Mouse (Mus musculus) kidney, postnatal 0 days (tissue): ENCODE results near the gene Pole4. TPM values are rescaled to one million over a fixed set of nuclear protein-coding genes. Genes with fewer than 3 reads are reported as not detected.

Experiments used
- ATAC-seq: fragments of 200-750 bp; cut with Nextera tagmentation; replicated peaks from 2 replicates; pipeline ENCODE4 v1.8.0; 2017; ENCODE audit warnings: low read depth, moderate number of reproducible peaks, moderate TSS enrichment, moderate library complexity; ENCODE audit not compliant: low FRiP score
- DNase-seq: peaks from one replicate; pipeline ENCODE4 v3.0.0-alpha.2; 2016; ENCODE audit warnings: low spot score
- H3K27ac ChIP-seq: fragments of 300-500 bp; sonication (generic); 2 replicates; pipeline ENCODE4 v1.5.1; 2014; ENCODE audit warnings: mild to moderate bottlenecking
- H3K27me3 ChIP-seq: fragments of 300-500 bp; sonication (generic); 2 replicates; pipeline ENCODE4 v1.6.1; 2014; ENCODE audit warnings: low read length, mixed read lengths; ENCODE audit not compliant: insufficient read depth
- H3K36me3 ChIP-seq: fragments of 300-500 bp; sonication (generic); 2 replicates; pipeline ENCODE4 v1.6.1; 2014; ENCODE audit warnings: low read length, mixed read lengths; ENCODE audit not compliant: insufficient read depth
- H3K4me1 ChIP-seq: fragments of 300-500 bp; sonication (generic); replicated peaks from 2 replicates; pipeline ENCODE4 v1.6.1; 2014; ENCODE audit warnings: antibody characterized with exemption, low read length, mixed read lengths; ENCODE audit not compliant: insufficient read depth
- H3K4me2 ChIP-seq: fragments of 300-500 bp; sonication (generic); 2 replicates; pipeline ENCODE4 v1.6.1; 2014; ENCODE audit warnings: mild to moderate bottlenecking, low read length, moderate library complexity, mixed read lengths
- H3K4me3 ChIP-seq: fragments of 300-500 bp; sonication (generic); replicated peaks from 2 replicates; pipeline ENCODE4 v1.5.1; 2014; ENCODE audit warnings: low read depth, low read length
- H3K9ac ChIP-seq: fragments of 300-500 bp; sonication (generic); 2 replicates; pipeline ENCODE4 v1.6.1; 2014; ENCODE audit warnings: low read depth, low read length
- H3K9me3 ChIP-seq: fragments of 300-500 bp; sonication (generic); replicated peaks from 2 replicates; pipeline ENCODE4 v1.6.1; 2016; ENCODE audit warnings: low read length, inconsistent platforms, mixed read lengths
- CTCF ChIP-seq: IDR thresholded peaks from 2 replicates; pipeline ENCODE4 v1.5.1; 2016; ENCODE audit warnings: antibody characterized with exemption, low read depth, mild to moderate bottlenecking, moderate library complexity
- WGBS: fragments of 180-500 bp; shearing (Covaris S2); extraction: QIAGEN DNeasy Blood & Tissue Kit; methylation state at CpG from one replicate; pipeline ENCODE4 v1.1.7; 2014; 5-methylcytosine and 5-hydroxymethylcytosine counted together
- polyA plus RNA-seq: library from polyadenylated mRNA; unstranded; fragments of >200 nt; fragmentation: Nextera tagmentation; extraction: Ambion mirVana; gene quantifications from 2 replicates; pipeline ENCODE4 v1.2.1, GENCODE M21; 2015

Pole4 gene
- polyA plus RNA-seq, 1 experiment from 2014 or later: 123 TPM

- H3K4me1 ChIP-seq: no peaks in the 10 kb centered on the region
- no peaks in the 10 kb centered on the region for H3K9me3 ChIP-seq
- no peaks in the 10 kb centered on the region for H3K36me3 ChIP-seq
- no peak overlapping the region for H3K9ac ChIP-seq
- no peak for TF ChIP-seq CTCF
- H3K4me2 ChIP-seq: no peak overlapping the region
- no peak overlapping the region for H3K4me3 ChIP-seq
- no peak for ATAC-seq
- WGBS: 87% methylated on average over 10 of the region's 10 CpGs
- no peak overlapping the region for H3K27ac ChIP-seq
- H3K27me3 ChIP-seq: no peaks in the 10 kb centered on the region
- no peak for DNase-seq
These were observed 2.1 kb upstream of the Pole4 start for GRCm38 (mm10) chr6:82707241-82707640.

DNA sequence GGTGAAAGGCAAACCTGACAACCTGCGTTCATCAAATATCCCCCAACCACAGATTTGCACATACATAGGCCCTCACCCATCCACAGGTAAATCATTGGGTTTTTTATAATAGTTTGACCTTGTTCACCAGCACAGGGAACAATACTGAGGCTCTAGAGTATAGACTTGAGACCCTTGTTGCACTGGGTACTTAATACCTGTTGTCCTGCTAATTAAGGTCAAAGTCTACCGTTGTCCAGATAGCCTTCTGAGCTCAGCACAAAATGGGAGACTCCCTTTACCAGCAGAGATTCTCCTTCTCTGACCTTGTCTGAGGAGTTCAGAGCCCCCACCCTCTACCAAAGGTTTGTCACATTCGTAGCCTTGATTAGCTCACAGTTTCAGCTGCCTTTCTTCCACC lies 1.5 kb downstream of the Pole4 start:
- WGBS: 90% methylated on average over 3 of the region's 3 CpGs
- H3K4me3 ChIP-seq: no peak overlapping the region
- no peak overlapping the region for H3K4me2 ChIP-seq
- H3K27me3 ChIP-seq: no peaks in the 10 kb centered on the region
- H3K36me3 ChIP-seq: no peaks in the 10 kb centered on the region
- no peak for DNase-seq
- no peak overlapping the region for H3K27ac ChIP-seq
- TF ChIP-seq CTCF: no peak
- no peak overlapping the region for H3K9ac ChIP-seq
- no peaks in the 10 kb centered on the region for H3K9me3 ChIP-seq
- no peaks in the 10 kb centered on the region for H3K4me1 ChIP-seq
- ATAC-seq: no peak

DNA sequence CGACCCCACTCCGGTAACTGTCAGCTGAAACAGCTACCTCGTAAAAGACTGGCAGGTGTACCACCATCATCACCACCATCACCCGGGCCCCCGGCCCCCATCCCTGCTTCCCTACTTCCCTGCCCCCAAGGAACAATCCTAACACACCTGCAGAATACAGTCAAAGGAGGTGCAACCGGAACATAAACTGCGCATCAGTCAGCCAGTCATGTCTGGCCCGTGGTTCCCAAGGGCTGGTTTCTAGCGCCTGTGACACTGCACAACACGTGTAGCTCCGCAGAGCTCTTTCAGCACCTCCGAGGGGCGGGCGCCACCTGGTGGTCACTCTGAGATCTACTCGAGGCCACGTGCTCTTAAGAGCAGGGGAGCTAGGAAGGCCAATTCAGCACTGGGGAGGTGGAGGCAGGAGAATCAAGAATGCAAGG lies 2.6 kb downstream of the Pole4 start:
- Histone ChIP-seq H3K4me2 (no peak overlapping the region), H3K27ac (no peak overlapping the region), H3K9ac (no peak overlapping the region), H3K4me1 (no peaks in the 10 kb centered on the region), H3K9me3 (no peaks in the 10 kb centered on the region), H3K27me3 (no peaks in the 10 kb centered on the region), H3K4me3 (no peak overlapping the region), H3K36me3 (no peaks in the 10 kb centered on the region)
- 25% methylated on average over 16 of the region's 16 CpGs for WGBS
- TF ChIP-seq CTCF: peak; percentile 98
- ATAC-seq (peak; percentile 81), DNase-seq (peak; percentile 88)

DNA sequence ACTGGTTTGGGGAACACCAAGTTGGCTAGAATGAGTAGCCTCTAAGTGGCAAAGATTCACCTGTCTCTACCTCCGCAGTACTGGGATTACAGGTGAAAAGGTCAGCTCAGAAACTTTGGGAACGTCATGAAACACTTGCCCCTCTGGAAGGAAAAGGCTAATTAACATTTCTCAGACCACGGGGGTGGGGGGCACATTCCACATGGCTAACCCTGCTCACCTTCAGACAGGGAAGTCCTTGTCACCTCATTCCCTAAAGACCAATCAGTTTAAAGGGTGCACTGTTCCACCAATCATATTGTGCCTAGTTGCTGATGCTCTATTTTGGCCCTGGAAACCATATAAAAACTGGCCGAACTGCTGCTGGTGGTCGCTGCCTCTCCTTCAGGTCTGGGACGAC lies 3.9 kb downstream of the Pole4 start:
- ATAC-seq: no peak
- Histone ChIP-seq H3K27me3 (no peaks in the 10 kb centered on the region), H3K9me3 (no peaks in the 10 kb centered on the region), H3K4me1 (no peaks in the 10 kb centered on the region), H3K9ac (no peak overlapping the region), H3K4me3 (no peak overlapping the region), H3K36me3 (no peaks in the 10 kb centered on the region), H3K4me2 (no peak overlapping the region), H3K27ac (no peak overlapping the region)
- TF ChIP-seq CTCF: no peak
- 68% methylated on average over 6 of the region's 6 CpGs for WGBS
- no peak for DNase-seq

DNA sequence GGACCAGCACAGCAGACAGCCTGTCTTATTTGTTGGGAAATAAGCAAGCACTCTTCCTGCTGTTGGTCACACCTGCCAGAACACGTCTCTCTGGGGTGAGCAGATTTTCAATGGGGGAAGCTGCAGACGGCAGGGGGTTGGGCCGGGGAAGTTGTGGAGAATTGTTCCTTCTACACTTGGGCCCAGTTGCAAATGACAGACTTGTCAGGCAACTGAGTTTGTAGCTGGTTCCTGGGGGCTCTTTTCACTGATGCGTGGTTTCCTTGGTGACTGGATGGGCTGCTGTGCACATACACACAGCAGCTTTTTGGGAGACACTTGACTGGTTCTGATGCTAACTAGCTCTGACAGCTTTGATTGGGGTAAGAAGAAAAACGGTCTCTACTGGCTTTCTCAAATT lies 5.3 kb downstream of the Pole4 start:
- no peak overlapping the region for H3K27ac ChIP-seq
- TF ChIP-seq CTCF: no peak

GRCm38 (mm10) chr6:82696736-82697135 lies 8.4 kb downstream of the Pole4 start:
- H3K27me3 ChIP-seq: no peaks in the 10 kb centered on the region
- H3K27ac ChIP-seq: no peak overlapping the region
- TF ChIP-seq CTCF: no peak
- H3K4me1 ChIP-seq: no peaks in the 10 kb centered on the region
- H3K36me3 ChIP-seq: no peaks in the 10 kb centered on the region
- H3K9me3 ChIP-seq: no peaks in the 10 kb centered on the region
- H3K9ac ChIP-seq: no peak overlapping the region
- 81% methylated on average over 3 of the region's 3 CpGs for WGBS
- no peak for ATAC-seq
- H3K4me2 ChIP-seq: no peak overlapping the region
- no peak for DNase-seq
- no peak overlapping the region for H3K4me3 ChIP-seq

More for the DNA sequence above, 5.3 kb downstream of the Pole4 start:
- ATAC-seq: no peak
- Histone ChIP-seq H3K4me3 (no peak overlapping the region), H3K9me3 (no peaks in the 10 kb centered on the region), H3K4me2 (no peak overlapping the region), H3K4me1 (no peaks in the 10 kb centered on the region), H3K36me3 (no peaks in the 10 kb centered on the region), H3K9ac (no peak overlapping the region), H3K27me3 (no peaks in the 10 kb centered on the region)
- no peak for DNase-seq
- 45% methylated on average over 5 of the region's 5 CpGs for WGBS

- no peak overlapping the region for H3K27ac ChIP-seq
- H3K27me3 ChIP-seq: no peaks in the 10 kb centered on the region
- no peak for TF ChIP-seq CTCF
- WGBS: 73% methylated on average over 13 of the region's 13 CpGs
- no peaks in the 10 kb centered on the region for H3K36me3 ChIP-seq
- H3K4me3 ChIP-seq: no peak overlapping the region
- no peaks in the 10 kb centered on the region for H3K9me3 ChIP-seq
- H3K4me1 ChIP-seq: no peaks in the 10 kb centered on the region
- no peak overlapping the region for H3K4me2 ChIP-seq
- no peak for DNase-seq
- ATAC-seq: no peak
- H3K9ac ChIP-seq: no peak overlapping the region
These were observed 10.5 kb downstream of the Pole4 start for GRCm38 (mm10) chr6:82694668-82695067.
